Mouse (Mus musculus) ES-E14 (cell line): ENCODE data around the gene Tiam1.

Experiments used
- CHD2 ChIP-seq: IDR thresholded peaks from 2 replicates; pipeline ENCODE4 v1.6.1; 2014; ENCODE audit warnings: mild to moderate bottlenecking, low read depth, low read length, inconsistent platforms
- HCFC1 ChIP-seq: IDR thresholded peaks from 2 replicates; pipeline ENCODE4 v1.6.1; 2012; ENCODE audit warnings: low read length, inconsistent platforms, borderline replicate concordance; ENCODE audit not compliant: insufficient read depth
- MAFK ChIP-seq: IDR thresholded peaks from 2 replicates; pipeline ENCODE4 v1.6.1; 2014; ENCODE audit warnings: mild to moderate bottlenecking, low read depth, low read length, inconsistent platforms; ENCODE audit not compliant: insufficient read depth
- ZC3H11A ChIP-seq: IDR thresholded peaks from 2 replicates; pipeline ENCODE4 v1.6.1; 2012; ENCODE audit warnings: low read depth, mild to moderate bottlenecking, inconsistent platforms, low read length, borderline replicate concordance
- ZNF384 ChIP-seq: IDR thresholded peaks from 2 replicates; pipeline ENCODE4 v1.6.1; 2012; ENCODE audit warnings: low read depth, low read length, inconsistent platforms

DNA sequence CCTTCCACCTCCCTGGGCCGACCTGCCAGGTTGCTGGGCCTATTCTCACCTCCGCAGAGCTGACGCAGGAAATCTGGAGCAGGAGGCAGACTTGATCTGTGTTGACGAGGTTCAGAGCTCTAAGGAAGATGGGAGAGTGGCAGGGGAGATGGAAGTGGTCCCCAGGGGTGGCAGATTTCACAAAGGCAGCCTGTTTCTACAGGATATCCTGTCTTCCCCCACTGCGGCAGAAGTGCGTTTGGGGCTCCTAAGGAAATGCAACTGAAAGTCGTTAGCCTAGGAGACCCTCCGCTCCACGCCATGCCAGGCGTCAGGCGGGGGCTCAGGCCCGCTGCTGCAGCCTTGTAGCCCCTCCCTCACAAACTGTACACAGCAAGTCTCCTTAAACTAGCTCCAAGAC, 5.4 kb downstream of the Tiam1 start:
- no peak for TF ChIP-seq ZNF384
- no peak for TF ChIP-seq MAFK
- TF ChIP-seq ZC3H11A, result no peak
- no peak for TF ChIP-seq HCFC1
- TF ChIP-seq CHD2, result no peak
